Mouse (Mus musculus) kidney, postnatal 10 days (tissue): ENCODE measurements around the gene Ankar.

Source experiments
- DNase-seq: peaks from one replicate; pipeline ENCODE4 v3.0.0; 2021; ENCODE audit warnings: mixed read lengths

Ankar gene

GRCm38 (mm10) chr1:72700479-72700878, at the start of gene Ankar:
Ankar (minus strand) TSS chr1:72700579.
- no peak for DNase-seq

GRCm38 (mm10) chr1:72746382-72746781, 46.0 kb upstream of the Ankar start:
- DNase-seq = peak; percentile 66

GRCm38 (mm10) chr1:72744816-72745506, 44.6 kb upstream of the Ankar start:
- no peak for DNase-seq

- no peak for DNase-seq
These were observed 41.0 kb upstream of the Ankar start for GRCm38 (mm10) chr1:72741406-72741805.

GRCm38 (mm10) chr1:72739681-72740063, 39.3 kb upstream of the Ankar start:
- no peak for DNase-seq

GRCm38 (mm10) chr1:72738946-72739680, 38.7 kb upstream of the Ankar start:
- peak; percentile 62 for DNase-seq

- DNase-seq = peak; percentile 55
These were observed 36.2 kb upstream of the Ankar start for GRCm38 (mm10) chr1:72736397-72737125.

- DNase-seq = no peak
These were observed 32.9 kb upstream of the Ankar start for GRCm38 (mm10) chr1:72733191-72733691.

- DNase-seq = no peak
These were observed 29.7 kb upstream of the Ankar start for GRCm38 (mm10) chr1:72730126-72730525.

- no peak for DNase-seq
These were observed 28.4 kb upstream of the Ankar start for GRCm38 (mm10) chr1:72728781-72729180.

- no peak for DNase-seq
These were observed 25.6 kb upstream of the Ankar start for GRCm38 (mm10) chr1:72725941-72726340.

GRCm38 (mm10) chr1:72724354-72724753, 24.0 kb upstream of the Ankar start:
- no peak for DNase-seq

- DNase-seq = no peak
These were observed 22.3 kb upstream of the Ankar start for GRCm38 (mm10) chr1:72722646-72723045.

GRCm38 (mm10) chr1:72720115-72720725, 19.8 kb upstream of the Ankar start:
- DNase-seq = no peak

GRCm38 (mm10) chr1:72718846-72719245, 18.5 kb upstream of the Ankar start:
- peak; percentile 81 for DNase-seq

- no peak for DNase-seq
These were observed 17.2 kb upstream of the Ankar start for GRCm38 (mm10) chr1:72717540-72717939.

GRCm38 (mm10) chr1:72716926-72717325, 16.5 kb upstream of the Ankar start:
- DNase-seq = peak; percentile 91

GRCm38 (mm10) chr1:72716421-72716820, 16.0 kb upstream of the Ankar start:
- no peak for DNase-seq

GRCm38 (mm10) chr1:72715593-72716361, 15.4 kb upstream of the Ankar start:
- DNase-seq = no peak

- no peak for DNase-seq
These were observed 14.7 kb upstream of the Ankar start for GRCm38 (mm10) chr1:72715065-72715464.

GRCm38 (mm10) chr1:72714547-72714946, 14.2 kb upstream of the Ankar start:
- DNase-seq = no peak

- no peak for DNase-seq
These were observed 11.3 kb upstream of the Ankar start for GRCm38 (mm10) chr1:72711684-72712083.
